7 mouse cellular contexts compared by ENCODE assay signal in genomic region chr12:21899109-21899508, GRCm38 (mm10).
DNase-seq lines count a peak whose midpoint lies in the region; ATAC-seq lines count a peak whose summit lies in the region.
"Not testable (repeated sequence)": the region's sequence is repeated elsewhere in the genome, so short reads cannot be mapped to it uniquely, and the experiment has no call there.

No protein-coding gene starts in this region.

- not testable (repeated sequence) for H3K36me3 ChIP-seq in heart, embryonic 10.5 days; intestine, embryonic 16.5 days (ENCODE audit: control insufficient read depth, insufficient read depth, low read length)

- H3K9ac ChIP-seq in intestine, embryonic 16.5 days (ENCODE audit: low read depth, low read length): not testable (repeated sequence)

- WGBS in heart, embryonic 10.5 days: 12% methylated on average over 40 of the region's 40 CpGs
- WGBS in intestine, embryonic 16.5 days: 22% methylated on average over 31 of the region's 40 CpGs

- 0 out of 2 replicates have a peak overlapping the region, but pooled peaks have one; percentile 12 for H3K4me3 ChIP-seq in heart, embryonic 10.5 days
- H3K4me3 ChIP-seq in intestine, embryonic 16.5 days (ENCODE audit: low read length): peak overlapping the region; percentile 9; the same call in 1 of the 2 replicates

- H3K9me3 ChIP-seq in heart, embryonic 10.5 days: peaks cover 13% of the 10 kb centered on the region
- H3K9me3 ChIP-seq in intestine, embryonic 16.5 days (ENCODE audit: control insufficient read depth, low read length): not testable (repeated sequence)

- H3K27ac ChIP-seq in heart, embryonic 10.5 days; intestine, embryonic 16.5 days (ENCODE audit: low read length): not testable (repeated sequence)

- not testable (repeated sequence) for ATAC-seq in intestine, embryonic 16.5 days

- H3K4me2 ChIP-seq in intestine, embryonic 16.5 days (ENCODE audit: low read depth, low read length): not testable (repeated sequence)

- not testable (repeated sequence) for H3K4me1 ChIP-seq in heart, embryonic 10.5 days; intestine, embryonic 16.5 days (ENCODE audit: control insufficient read depth, insufficient read depth, low read length)

- DNase-seq in WW6 (ENCODE audit: low read depth, low spot score): peak; percentile 57
- peak; percentile 1 for DNase-seq in adrenal gland, postnatal 25 days
- not testable (repeated sequence) for DNase-seq in heart, embryonic 10.5 days (ENCODE audit: low spot score)
- peak; percentile 36 for DNase-seq in testis, postnatal 10 days (ENCODE audit: low spot score)
- peak; percentile 23 for DNase-seq in urinary bladder, adult 2 months (ENCODE audit: low spot score)
- DNase-seq in urinary bladder, postnatal 4 days (ENCODE audit: low spot score in 2 of 2): peak; percentile 19 to 52

- H3K27me3 ChIP-seq in heart, embryonic 10.5 days (ENCODE audit: insufficient read depth, poor library complexity, severe bottlenecking); intestine, embryonic 16.5 days (replicated peaks; ENCODE audit: control insufficient read depth, insufficient read depth, low read length): not testable (repeated sequence)
